Mouse (Mus musculus) spleen, adult 2 months (tissue): ENCODE data around the gene Gp1bb.

Experiments used
- CTCF ChIP-seq: fragments of 200-500 bp; IDR thresholded peaks from 2 replicates; pipeline ENCODE4 v1.5.1; 2011; ENCODE audit warnings: mild to moderate bottlenecking, inconsistent platforms; ENCODE audit not compliant: insufficient read depth, insufficient read length, insufficient replicate concordance; ENCODE audit errors: extremely low read depth
- POLR2A ChIP-seq: fragments of 200-500 bp; IDR thresholded peaks from 2 replicates; pipeline ENCODE4 v1.6.1; 2011; ENCODE audit warnings: low read depth, low read length, inconsistent platforms

DNA sequence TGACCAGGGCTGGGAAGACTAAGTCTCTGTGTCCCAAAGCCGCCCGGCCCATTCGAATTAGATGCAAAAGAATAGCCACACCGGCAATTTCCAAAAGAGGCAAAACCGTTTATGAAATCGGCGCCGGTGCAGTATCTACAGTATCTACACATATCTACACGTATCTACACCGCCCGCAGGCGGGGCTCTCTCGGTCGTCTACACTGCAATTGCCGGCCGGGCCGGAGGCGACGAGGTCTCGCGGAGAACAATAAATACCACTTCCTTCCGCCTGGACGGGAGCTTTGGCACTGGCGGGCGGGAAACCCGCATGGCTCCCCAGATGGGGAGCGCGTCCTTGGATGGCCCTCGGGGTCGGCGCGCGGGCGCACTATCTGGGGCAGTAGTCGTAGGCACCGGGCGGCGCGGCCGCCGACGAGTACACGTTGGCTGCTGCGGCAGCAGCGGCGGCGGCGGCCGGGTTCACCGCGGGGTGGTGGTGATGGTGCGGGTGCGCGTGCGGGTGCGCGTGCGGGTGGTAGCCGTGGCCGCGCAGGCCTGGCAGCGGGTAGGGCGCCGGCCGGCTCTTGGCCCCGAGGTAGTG is 40.5 kb downstream of the Gp1bb start:
- no peak for TF ChIP-seq POLR2A
- TF ChIP-seq CTCF: no peak
